Mouse (Mus musculus) embryo, embryonic 11.5 days (tissue): ENCODE results near the gene Nell2.
"Not testable (repeated sequence)": the region's sequence is repeated elsewhere in the genome, so short reads cannot be mapped to it uniquely, and the experiment has no call there.

Source experiments
- DNase-seq: peaks from one replicate; pipeline ENCODE4 v3.0.0-alpha.2; 2012; ENCODE audit warnings: low read depth, low spot score

The Nell2 gene

DNA sequence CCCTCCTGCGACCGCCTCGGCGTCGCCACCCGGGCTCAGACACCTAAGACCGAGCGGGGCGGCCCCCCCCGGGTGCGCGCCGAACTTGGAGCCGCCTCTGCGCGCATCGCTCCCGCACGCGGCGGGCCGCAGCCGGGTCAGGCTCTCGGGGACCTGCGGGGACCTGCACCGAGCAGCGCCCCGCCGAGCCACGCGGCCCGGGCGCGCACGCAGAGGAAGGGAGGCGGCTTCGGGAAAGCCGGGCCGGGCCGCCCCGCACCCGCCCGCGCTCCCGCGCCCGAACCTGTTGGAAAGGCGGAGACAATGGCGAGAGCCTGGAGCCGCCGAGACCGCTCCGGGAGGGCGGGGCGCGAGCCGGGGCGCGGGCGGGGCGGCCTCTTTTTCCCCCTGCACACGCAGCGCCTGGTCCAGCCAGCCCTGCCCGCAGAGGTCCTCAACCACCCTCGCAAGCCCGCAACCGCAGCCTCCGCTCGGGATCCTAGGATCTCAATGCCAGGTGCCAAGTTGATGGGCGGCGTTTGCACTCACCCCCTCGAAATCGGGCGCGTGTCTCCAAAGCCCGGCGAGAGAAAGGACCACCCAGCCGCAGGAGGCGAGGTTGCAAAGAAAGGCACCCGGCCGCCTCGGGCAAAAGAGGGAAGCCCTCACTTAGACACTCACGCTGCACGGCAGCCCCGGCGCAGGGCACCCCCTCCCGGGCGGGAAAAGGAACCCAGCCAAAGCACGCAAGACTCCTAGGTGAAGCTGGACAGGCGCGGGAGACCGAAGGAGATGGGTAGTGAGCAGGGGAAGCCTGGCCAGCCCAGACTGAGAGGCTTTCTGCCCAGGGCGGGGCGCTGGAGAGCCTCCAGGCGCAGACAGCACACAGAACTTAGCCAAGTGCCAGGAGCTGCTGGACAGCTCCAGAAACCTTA, at the start of gene Nell2:
Gene Nell2 (minus strand): TSS at position 612 of the 914 bp plus-strand sequence.
- DNase-seq, result no peak

DNA sequence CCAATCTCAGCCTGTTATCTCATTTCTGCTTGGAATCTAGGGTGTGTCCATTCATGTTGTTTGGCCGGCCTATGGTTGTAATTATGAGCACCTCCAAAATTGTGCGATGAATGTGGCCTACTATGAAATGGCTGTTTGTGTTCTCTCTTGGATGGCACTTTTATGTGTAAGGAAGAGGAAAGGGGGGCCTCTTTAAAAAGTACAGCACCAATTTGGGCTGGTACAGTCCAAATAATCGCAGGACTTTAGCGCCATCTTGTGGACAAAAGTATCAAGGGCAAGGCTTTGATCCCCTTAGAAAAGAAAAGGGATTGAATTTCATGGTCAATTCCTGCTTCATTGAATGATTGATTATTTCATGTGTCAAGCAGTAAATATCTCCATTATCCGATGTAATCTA, 46.3 kb upstream of the Nell2 start:
- peak; percentile 52 for DNase-seq

DNA sequence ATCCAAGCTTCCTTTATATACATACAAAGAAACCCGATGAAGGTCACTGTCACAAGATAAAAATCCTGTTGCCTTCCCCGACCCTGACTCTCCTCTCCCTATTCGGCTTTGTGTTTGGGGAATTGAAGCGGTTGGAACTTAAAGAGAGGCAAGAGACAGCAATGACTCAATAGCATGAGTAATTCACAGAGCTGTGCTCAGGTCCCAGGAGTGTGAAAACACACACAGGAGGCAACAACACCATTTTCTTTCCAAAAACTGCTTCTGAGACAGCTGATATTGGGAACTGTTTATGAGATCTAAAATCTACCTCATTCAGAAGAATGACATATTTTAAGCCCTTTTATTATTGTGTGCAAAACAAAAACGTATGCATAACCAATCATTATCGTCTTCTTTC, 41.2 kb upstream of the Nell2 start:
- no peak for DNase-seq

DNA sequence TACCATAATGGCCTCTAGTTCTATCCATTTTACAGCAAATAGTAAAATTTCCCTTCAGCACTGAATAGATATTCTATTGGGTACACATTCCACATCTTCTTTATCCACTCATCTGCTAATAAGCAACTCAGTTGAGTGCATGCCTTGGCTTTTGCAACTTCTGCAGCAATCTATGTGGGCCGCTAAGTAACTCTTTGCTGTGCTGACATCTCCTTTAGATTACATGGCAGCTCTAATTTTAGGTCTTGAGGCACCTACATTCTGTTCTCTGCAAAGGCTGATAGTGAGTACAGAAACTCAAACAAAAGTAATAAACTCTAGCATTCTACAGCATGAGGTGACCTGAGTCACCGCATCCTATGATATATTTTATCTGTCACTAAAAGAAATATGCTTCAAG, 36.8 kb upstream of the Nell2 start:
- DNase-seq, result no peak

DNA sequence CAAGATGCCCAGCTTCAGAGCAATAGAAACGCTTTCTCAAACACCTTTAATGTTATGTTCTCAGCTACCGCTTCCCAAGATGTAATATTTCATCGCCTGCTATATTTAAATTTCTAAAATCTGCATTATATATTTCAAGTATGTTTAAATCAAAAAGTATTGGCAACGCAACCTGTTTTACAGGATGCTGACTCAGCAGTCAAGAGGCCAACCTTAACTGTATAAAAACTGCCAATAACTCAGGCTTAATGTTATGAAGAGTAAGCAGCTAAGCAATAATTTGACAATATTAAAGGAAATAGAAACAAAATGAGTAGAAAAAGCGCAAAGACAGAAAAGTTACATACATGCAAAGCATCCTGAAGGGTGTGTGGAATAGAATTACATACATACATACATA, 32.9 kb upstream of the Nell2 start:
- no peak for DNase-seq

DNA sequence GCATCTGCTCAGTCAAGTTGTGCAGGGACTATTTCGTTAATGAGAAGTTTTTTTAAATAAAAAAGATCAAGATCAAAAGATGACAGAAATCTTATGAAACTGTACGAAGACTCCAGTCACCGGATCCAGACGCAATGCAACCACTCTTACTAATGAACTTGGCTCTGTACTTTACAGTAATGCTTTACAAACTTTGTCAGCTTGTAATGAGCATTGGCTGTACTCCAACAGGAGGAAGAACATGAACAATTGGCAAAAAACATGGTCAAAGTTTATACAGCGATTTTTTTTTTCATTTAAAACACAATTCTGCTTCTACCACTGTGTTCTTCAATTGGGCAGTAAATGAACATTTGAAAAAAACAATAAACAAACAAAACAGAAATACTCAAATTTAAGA, 21.7 kb upstream of the Nell2 start:
- no peak for DNase-seq

DNA sequence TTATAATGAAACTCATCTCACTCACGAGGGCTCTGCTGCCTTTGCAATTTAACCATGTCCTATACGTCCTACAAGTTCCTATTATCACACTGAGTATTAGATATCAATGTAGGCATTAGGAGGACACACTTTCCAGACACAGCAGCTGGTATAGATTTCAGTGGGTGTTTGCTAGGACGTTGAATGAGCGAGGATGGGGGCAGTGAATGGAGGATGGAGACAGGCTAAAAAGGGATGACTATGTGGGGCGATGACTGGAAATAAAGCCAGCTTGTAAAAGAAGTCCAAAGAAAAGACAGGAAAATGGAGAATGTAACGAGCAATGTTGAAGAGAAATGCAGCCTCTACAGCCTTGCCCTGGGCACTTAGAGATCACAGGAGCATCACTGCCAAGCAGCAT, 14.3 kb upstream of the Nell2 start:
- DNase-seq, result no peak

DNA sequence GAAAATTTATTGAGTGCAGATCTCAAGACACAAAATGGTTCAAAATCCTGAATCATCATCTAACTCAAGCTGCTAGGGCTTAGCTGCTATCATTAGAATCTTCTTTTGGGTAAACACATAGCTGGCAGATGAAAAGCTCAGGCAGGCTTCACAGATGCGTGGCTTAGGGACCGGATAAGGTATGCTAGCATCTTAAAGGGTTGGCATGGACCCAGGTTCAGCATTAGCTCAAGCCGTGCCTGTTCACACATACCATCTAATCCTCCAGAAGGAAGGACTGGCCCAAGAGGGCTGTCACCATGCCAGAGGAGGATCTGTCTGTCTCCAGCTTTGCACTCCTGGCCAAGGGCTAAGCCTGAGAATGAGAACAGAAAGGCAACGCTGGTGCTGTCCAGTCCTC, 8.4 kb upstream of the Nell2 start:
- DNase-seq, result no peak

DNA sequence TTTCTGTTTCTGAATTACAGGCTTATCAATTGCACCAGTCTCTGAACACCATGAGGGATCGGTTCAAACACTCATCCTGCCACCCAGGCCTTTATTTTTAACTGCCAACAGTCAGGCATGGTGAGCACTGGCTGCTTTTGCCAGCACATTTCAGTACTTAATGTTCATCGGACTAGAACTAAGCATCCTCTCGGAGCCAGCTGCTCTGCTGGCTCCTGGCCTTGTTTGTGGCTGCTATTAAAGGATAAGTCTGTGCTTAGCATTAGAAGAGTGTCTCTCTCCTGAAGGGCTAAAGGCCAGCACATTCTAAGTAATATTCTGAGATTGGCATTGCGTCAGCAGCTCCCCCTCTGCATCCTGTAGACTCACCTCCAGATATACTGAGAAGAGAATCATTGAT, 7.9 kb upstream of the Nell2 start:
- no peak for DNase-seq

DNA sequence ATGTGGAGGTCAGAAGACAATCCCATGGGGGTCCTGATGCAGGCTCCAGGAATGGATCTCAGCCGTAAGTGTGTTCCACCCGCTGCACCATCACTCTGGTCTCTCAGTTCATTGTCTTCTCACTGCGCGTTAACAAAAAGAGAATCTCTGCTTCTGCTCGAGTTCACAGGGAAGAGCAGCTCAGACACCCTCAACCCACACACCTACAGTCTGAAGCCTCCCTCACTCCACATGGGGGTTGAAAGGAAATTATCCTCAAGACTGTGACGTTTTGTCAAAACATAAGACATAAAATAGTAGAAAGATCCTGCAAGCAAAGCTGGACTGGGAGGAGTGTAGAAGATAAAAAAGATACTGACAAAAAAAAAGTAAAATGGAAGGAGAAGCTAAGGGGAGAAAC, 6.3 kb upstream of the Nell2 start:
- no peak for DNase-seq

DNA sequence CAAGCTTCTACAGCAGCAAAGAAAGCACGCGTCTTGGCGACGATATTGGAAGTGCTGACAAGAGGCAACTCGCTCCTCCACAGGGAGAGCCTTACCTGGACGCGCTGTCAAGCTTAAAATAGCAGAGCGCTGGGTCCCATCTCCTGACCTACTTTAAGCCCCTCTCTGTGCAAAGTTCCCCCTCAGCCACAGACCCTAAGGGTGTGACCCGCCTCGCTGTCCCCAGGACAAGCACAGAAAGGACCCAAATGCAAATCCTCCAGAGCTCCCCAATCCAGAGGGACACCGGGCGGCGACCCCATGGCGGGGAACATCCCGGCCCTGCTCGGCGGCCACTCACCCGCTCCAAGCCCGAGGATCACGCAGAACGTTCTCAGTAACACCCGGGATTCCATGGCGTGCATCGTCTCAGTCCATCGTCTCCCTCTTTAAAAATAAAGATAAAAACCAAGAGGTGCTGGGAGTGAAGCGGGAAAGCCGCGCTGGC, 855 bp downstream of the Nell2 start:
- DNase-seq, result no peak

DNA sequence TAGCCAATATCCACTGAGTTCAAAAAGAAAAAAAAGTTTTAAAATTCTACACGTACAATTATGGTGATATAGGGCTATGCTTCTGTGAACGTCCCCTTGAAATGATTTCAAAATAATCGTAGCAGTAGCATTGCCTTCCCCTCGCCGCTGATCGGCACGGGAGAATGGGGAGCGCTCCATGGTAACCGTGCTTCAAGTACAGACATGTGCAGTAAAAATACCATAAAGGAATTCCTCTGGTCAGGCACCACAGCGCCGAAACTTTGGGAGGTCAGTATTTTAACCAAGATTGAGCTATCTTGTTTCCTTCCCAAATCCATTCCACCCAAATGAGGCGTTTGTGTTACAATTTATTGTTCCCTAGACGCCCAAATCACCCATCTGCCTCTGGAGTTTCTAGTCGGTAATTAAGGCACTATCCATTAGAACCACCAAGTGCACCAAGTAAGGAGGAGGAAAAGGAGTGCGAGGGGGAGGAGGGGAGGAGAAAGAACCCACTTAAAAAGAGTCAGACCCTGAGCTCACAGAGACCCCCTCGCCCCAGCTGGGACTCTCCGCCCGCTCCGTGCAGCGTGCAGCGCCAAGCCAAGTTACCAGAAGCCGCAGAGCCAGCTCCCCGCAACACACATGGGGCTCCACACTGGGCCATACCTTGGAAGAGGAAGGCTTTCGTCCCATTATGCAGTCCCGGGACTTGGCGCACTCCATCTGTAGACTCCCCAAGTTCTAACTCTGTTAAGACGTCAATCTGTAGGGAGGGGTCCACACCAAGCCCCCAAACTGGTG, 1.5 kb downstream of the Nell2 start:
- DNase-seq, result no peak

DNA sequence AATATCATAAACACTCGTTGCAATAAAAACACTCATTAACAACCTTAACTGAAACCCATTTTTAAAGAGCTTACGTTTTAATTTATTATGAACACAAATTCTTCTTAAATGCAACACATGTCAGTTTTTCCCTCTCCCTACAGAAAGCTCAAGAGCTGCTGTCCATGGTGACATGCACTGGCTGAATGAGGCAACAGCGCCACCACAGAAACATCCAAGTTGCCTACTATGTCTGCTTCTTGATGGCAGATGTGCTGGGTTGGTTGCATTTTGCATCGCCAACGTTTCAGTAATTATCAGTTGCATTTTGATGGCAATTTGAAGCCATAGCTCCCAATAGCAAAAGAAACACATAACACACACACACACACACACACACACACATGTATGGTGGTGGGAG, 2.4 kb downstream of the Nell2 start:
- DNase-seq, result no peak

DNA sequence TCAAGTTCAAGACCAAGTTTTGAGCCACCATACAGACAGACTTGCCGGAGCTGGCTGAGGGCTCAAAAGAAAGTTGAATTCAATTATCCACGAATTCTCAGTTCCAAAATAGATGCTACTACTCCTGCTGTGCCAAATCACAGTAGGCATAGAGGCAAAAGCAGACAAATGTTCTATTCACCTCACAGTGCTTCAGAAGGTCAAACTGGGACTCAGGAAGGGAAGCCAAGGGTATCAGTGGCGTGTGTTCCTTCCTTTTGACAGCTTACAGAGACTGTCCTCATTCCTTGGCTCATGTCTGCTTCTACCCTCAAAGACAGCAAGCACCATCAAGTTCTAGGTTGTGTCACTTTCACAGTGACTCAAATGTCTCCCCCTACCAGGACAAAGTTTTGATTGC, 10.2 kb downstream of the Nell2 start:
- DNase-seq, result no peak

DNA sequence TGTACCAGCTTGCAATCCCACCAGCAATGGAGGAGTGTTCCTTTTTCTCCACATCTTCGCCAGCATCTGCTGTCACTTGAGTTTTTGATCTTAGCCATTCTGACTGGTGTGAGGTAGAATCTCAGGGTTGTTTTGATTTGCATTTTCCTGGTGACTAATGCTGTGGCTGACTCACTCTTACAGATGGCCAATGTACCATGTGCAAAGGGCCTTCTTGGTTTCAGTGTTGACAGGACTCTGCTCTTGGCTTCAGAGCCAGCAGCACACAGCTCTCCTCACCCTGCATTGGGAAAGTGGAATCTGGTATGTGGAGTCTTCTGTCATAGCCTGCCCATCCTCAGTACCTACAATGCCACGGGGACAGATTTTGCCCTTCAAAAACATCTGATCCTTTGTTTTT, 15.1 kb downstream of the Nell2 start:
- not testable (repeated sequence) for DNase-seq

DNA sequence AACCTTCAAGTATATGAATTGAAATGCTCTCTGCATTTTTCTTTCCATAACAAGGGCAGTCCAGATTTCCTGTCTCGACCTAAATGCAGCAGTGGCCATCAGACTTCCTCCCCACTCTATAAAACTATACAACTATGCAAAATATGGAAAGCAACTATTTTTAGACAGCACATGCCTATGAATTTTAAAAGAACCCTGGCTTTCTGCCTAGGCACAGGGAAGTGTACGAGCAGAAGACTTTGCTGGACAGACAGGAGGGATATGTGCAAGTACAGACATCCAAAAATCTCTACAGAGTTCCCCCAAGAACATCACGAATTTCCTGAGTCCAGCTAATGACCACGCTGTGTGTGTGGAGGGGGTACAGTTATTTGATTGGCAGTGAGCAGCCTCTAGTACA, 32.7 kb downstream of the Nell2 start:
- DNase-seq, result no peak

DNA sequence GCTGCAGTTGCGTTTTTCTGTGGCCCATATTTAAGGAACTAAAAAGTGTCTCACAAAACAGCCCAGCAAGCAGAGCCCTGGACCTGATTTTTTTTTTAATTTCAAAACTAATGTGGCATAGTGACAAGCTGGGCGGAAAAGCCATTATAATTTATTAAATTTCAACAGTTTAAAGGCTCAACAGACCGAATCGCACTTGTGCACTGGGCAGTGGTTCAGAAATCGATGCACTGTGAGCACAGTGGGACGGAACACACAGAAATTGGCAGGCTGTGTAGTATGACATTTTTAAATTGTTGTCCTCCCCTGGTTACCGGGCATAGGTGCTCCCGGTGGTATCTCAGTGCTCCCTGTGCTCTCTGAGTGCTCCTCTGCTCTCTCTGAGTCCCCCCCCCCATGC, 33.2 kb downstream of the Nell2 start:
- DNase-seq, result no peak

DNA sequence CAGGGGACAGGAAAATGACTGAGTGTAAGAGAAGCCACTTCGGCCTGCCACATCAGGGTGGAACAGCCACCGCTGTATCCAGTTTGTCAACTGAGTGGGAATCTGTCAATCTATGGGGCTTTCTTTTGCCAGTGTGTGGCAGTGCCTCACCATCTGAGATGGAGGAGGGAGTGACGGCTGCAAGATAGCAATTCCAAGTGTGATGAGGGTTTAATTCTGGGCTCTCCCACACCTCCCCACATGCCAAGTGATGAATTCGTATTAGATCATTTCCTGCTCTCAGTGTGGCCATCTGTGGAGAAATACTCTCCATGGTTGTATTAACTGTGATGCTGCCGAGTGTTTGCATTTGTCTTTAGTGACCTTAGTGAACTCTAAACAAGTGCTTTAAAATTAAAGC, 36.2 kb downstream of the Nell2 start:
- no peak for DNase-seq

DNA sequence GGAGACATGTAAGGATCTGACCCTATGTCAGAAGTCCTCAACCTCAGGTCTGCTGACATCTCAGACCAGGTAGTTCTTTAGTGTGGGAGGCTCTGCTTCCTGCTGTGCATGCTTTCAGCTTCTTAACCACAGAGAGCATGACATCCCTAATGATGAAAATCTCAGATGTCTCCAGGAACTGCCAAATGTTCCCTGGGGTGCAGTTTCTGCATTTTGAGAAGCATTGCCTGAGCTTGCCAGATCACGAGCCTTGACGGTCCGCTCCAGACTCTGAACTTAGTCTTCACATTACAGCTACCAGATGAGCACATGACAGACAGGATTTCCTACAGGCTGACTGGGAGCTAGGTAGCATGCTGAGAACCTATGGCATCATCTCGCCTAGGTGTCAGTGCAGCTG, 39.2 kb downstream of the Nell2 start:
- DNase-seq, result no peak

DNA sequence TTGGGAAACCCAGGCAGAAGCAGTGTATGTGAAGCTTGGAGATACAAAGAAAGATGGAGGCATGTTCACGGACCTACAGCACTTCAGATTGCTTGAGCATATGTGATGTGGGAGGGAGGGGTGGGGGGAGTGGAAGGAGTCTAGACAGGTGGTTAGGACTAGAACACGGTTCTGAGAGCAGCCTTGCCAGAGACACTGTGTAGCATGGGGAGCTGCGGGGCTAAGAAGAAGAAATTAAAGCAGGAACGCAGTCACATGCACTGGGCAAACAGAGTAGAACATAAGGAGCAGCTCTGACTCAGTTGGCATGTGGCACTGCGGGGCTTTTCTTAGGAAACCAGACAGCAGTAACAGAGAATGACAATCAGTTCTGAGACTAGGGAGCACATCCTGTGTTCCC, 40.4 kb downstream of the Nell2 start:
- DNase-seq, result no peak

DNA sequence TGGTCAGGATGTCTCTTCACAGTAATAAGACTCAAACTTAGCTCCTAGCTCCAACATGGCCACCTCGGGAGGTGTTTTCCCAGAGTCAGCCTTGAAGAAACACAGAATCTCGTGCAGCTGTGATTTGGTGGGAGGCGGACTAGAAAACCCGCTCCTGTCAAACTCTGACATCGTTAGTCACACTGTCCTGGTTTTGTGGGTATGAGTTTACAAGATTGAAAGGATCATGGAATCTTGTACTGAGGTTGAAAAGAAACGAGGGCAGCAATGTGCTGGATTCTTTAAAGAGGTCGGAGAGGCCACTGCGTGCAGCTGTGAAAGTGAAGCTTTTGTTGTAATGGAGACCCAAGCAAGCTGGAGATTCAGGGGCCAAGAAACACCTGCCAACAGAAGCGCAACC, 46.4 kb downstream of the Nell2 start:
- DNase-seq, result no peak

DNA sequence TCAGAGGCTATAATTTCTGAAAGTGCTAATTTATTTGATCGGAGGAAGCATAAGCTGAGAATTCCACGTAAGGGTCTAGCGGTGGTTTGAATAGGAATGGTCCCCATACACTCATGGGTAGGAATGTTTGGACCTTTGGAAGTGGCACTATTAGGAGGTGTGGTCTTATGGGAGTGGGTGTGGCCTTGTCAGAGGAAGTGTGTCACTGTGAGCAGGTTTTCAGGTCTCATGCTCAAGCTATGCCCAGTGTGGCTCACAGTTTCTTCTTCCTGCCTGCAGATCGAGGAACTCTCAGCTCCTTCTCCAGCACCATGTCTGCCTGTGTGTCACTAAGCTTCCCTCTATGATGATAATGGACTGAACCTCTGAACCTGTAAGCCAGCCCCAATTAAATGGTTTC, 46.8 kb downstream of the Nell2 start:
- DNase-seq, result no peak

DNA sequence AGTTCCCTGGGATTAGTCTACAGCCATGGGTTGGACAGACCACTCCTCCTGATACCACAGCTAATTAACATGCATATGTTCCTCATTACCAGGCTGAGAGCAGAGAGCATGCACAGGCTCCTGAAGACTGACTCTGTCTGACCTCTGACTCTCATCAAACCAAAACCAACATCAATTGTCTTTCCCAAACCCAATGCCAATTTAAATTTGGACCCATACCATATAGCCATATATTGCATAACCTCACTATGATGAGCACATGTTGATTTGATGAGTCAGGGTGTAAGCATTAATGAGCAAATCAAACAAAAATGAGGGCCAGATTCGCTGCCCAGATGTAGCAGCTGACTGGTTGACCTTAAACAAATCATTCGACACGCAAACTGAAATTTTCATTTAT, 51.9 kb downstream of the Nell2 start:
- DNase-seq, result no peak
